Mouse (Mus musculus) skeletal muscle tissue, postnatal 0 days (tissue): ENCODE measurements around the gene Msl1. TPM values are rescaled to one million over a fixed set of nuclear protein-coding genes. Genes with fewer than 3 reads are reported as not detected.

Experiments used
- polyA plus RNA-seq: library from polyadenylated mRNA; unstranded; fragments of >200 nt; fragmentation: Nextera tagmentation; extraction: Ambion mirVana; gene quantifications from 2 replicates; pipeline ENCODE4 v1.2.1, GENCODE M21; 2015

Gene Msl1
- polyA plus RNA-seq, result 15.3 TPM in 2 replicates

GRCm38 (mm10) chr11:98795015-98795713 is at the start of gene Msl1:
TSS of gene Msl1 (plus strand) at chr11:98795516.

GRCm38 (mm10) chr11:98774582-98775347 is 20.6 kb upstream of the Msl1 start, which contains the start of gene Nr1d1:
TSS of gene Nr1d1 (minus strand) at chr11:98775333.

GRCm38 (mm10) chr11:98804605-98805004 is 9.3 kb downstream of the Msl1 start, which contains the start of gene Casc3:
TSS of gene Casc3 (plus strand) at chr11:98804905.

GRCm38 (mm10) chr11:98836651-98837141 is 41.4 kb downstream of the Msl1 start, which contains the start of gene Rapgefl1:
TSS of gene Rapgefl1 (plus strand) at chr11:98836785.

Other genes starting within 250 kb of the Msl1 start
- 0.13 and 0.28 TPM in 2 replicates for gene Ikzf3, start 249.5 kb upstream of the Msl1 start, polyA plus RNA-seq
- 0.21 and 0.23 TPM in 2 replicates for gene Zpbp2, start 244.4 kb upstream of the Msl1 start, polyA plus RNA-seq
- 34.8 and 60.2 TPM in 2 replicates for gene Ormdl3, start 208.1 kb upstream of the Msl1 start, polyA plus RNA-seq
- not detected in 2 replicates for gene Lrrc3c, start 197.2 kb upstream of the Msl1 start, polyA plus RNA-seq
- gene Gm12355, start 169.9 kb upstream of the Msl1 start, polyA plus RNA-seq, result 0.40 TPM in 1 of 2 replicates, not detected in the other
- not detected in 2 replicates for gene Gsdma3, start 169.2 kb upstream of the Msl1 start, polyA plus RNA-seq
- not detected in 2 replicates for gene Gsdma2, start 148.8 kb upstream of the Msl1 start, polyA plus RNA-seq
- gene Gsdma, start 131.2 kb upstream of the Msl1 start, polyA plus RNA-seq, result 1.4 TPM in 1 of 2 replicates, not detected in the other
- gene Psmd3, start 113.0 kb upstream of the Msl1 start, polyA plus RNA-seq, result 148 and 160 TPM in 2 replicates
- not detected in 2 replicates for gene Csf3, start 94.3 kb upstream of the Msl1 start, polyA plus RNA-seq
- gene Med24, start 66.1 kb upstream of the Msl1 start, polyA plus RNA-seq, result 23.4 and 23.6 TPM in 2 replicates
- gene Thra, start 54.9 kb upstream of the Msl1 start, polyA plus RNA-seq, result 39.8 and 45.3 TPM in 2 replicates
- gene Nr1d1, start 20.2 kb upstream of the Msl1 start, polyA plus RNA-seq, result 12.0 and 12.5 TPM in 2 replicates
- gene Casc3, start 9.4 kb downstream of the Msl1 start, polyA plus RNA-seq, result 14.2 and 15.4 TPM in 2 replicates
- gene Rapgefl1, start 41.3 kb downstream of the Msl1 start, polyA plus RNA-seq, result 1.3 and 1.8 TPM in 2 replicates
- 1.0 and 1.4 TPM in 2 replicates for gene Wipf2, start 68.1 kb downstream of the Msl1 start, polyA plus RNA-seq
- gene Cdc6, start 112.3 kb downstream of the Msl1 start, polyA plus RNA-seq, result 2.6 and 4.5 TPM in 2 replicates
- 23.7 and 26.3 TPM in 2 replicates for gene Rara, start 132.3 kb downstream of the Msl1 start, polyA plus RNA-seq
- 0.65 and 0.69 TPM in 2 replicates for gene Gjd3, start 187.5 kb downstream of the Msl1 start, polyA plus RNA-seq
- 35.2 and 36.7 TPM in 2 replicates for gene Top2a, start 228.7 kb downstream of the Msl1 start, polyA plus RNA-seq
- gene Igfbp4, start 245.7 kb downstream of the Msl1 start, polyA plus RNA-seq, result 300 and 425 TPM in 2 replicates